Comparison of ENCODE assay signal across 10 mouse cellular contexts in genomic region chr6:49021141-49022012, GRCm38 (mm10). TPM values are rescaled to one million over a fixed set of nuclear protein-coding genes. Genes with fewer than 3 reads are reported as not detected.
A peak's percentile ranks its signal among the peaks of the same experiment; 100 is the strongest.
DNase-seq lines count a peak whose midpoint lies in the region; ATAC-seq and TF ChIP-seq lines count a peak whose summit lies in the region.
"Had no signal": no experiment of that assay in that cellular context is flagged by ENCODE, and none has a peak within 500 bp of the region (broad histone marks: within the 10 kb centered on the region; RNA-seq: fewer than 3 reads in every experiment).

No protein-coding gene starts in this region.

- H3K4me2 ChIP-seq in intestine, embryonic 15.5 days (replicated peaks), result no peak overlapping the region

- H3K36me3 ChIP-seq in intestine, embryonic 15.5 days, result no peaks in the 10 kb centered on the region

- no peak overlapping the region for H3K27ac ChIP-seq in intestine, embryonic 15.5 days

- peak; percentile 30 for DNase-seq in cerebellum, adult 9-11 months
- no peak for DNase-seq in cerebellum, postnatal 4 days (ENCODE audit: low spot score in 2 of 2)
- DNase-seq in brain, embryonic 14.5 days (ENCODE audit: low read depth), result peak; percentile 96
- no peak for DNase-seq in heart, postnatal 36 days
- DNase-seq in heart, adult 8-10 months (ENCODE audit: low spot score), result no peak

- intact Hi-C loops in heart, postnatal 36 days (cut with DNase I), result no loop called here

- peak; percentile 58; the same call in 1 of the 2 replicates for ATAC-seq in intestine, embryonic 15.5 days
- peak; percentile 88 for ATAC-seq in megakaryocyte progenitor cell, adult 5-6 weeks (replicated peaks; ENCODE audit: poor library complexity)
- ATAC-seq in inflammation-experienced regulatory T-cells, adult 6 months, result no peak

- WGBS in intestine, embryonic 15.5 days, result 72% methylated on average over 14 of the region's 14 CpGs

- no peak for TF ChIP-seq POLR2A in brain, embryonic 14.5 days (IDR thresholded peaks at IDR 0.05; ENCODE audit: borderline replicate concordance, extremely low read depth, insufficient read depth, insufficient read length, poor library complexity, severe bottlenecking)

- H3K4me1 ChIP-seq in intestine, embryonic 15.5 days (replicated peaks), result no peaks in the 10 kb centered on the region

- no peaks in the 10 kb centered on the region for H3K9me3 ChIP-seq in intestine, embryonic 15.5 days

- no peaks in the 10 kb centered on the region for H3K27me3 ChIP-seq in intestine, embryonic 15.5 days (replicated peaks)

- no peak overlapping the region for H3K9ac ChIP-seq in intestine, embryonic 15.5 days

- TF ChIP-seq CTCF in brain, embryonic 14.5 days (IDR thresholded peaks at IDR 0.05; ENCODE audit: borderline replicate concordance, extremely low read depth, insufficient read depth, insufficient read length), result no peak

- H3K4me3 ChIP-seq in intestine, embryonic 15.5 days (replicated peaks), result no peak overlapping the region

RNA-seq across cellular contexts. Expression of gene Gpnmb, which starts 15.0 kb away (rescaled TPM):
- 0.44 and 1.3 TPM in 2 replicates for polyA plus RNA-seq in brain, embryonic 14.5 days (2012; rRNA removed)
- polyA plus RNA-seq in intestine, embryonic 15.5 days (2015; fragmentation: Nextera tagmentation; extraction: Ambion mirVana), result 0.13 and 0.20 TPM in 2 replicates
- total RNA-seq in megakaryocyte progenitor cell, adult 5-6 weeks (2015), result 0.32 TPM in 1 of 2 replicates, not detected in the other
- 0.25 TPM in 1 of 2 replicates, not detected in the other for total RNA-seq in megakaryocyte progenitor cell, adult 5-6 weeks (2017)
- under 1 TPM; 0.43 to 0.89 TPM for total RNA-seq in heart, postnatal 36 days (2021)
- polyA plus RNA-seq in inflammation-experienced regulatory T-cells, adult 6 months (2017; shearing (Covaris generic)), result 1 to 10 TPM; 1.2 to 3.5 (median 2.0) TPM
- total RNA-seq in heart, adult 8-10 months (2022), result 1 to 10 TPM in 2 of 4 experiments, under 1 TPM in 2; 0.63 to 1.5 (median 1.1) TPM

RNA-seq across cellular contexts. Expression of gene Svs1, which starts 34.7 kb away (rescaled TPM):
- not detected in 2 replicates for polyA plus RNA-seq in brain, embryonic 14.5 days (2012; rRNA removed)
- polyA plus RNA-seq in intestine, embryonic 15.5 days (2015; fragmentation: Nextera tagmentation; extraction: Ambion mirVana), result not detected in 2 replicates
- not detected in 2 replicates for total RNA-seq in megakaryocyte progenitor cell, adult 5-6 weeks (2015)
- total RNA-seq in megakaryocyte progenitor cell, adult 5-6 weeks (2017), result not detected in 2 replicates
- not detected for total RNA-seq in heart, postnatal 36 days (2021)
- not detected for polyA plus RNA-seq in inflammation-experienced regulatory T-cells, adult 6 months (2017; shearing (Covaris generic))
- not detected for total RNA-seq in heart, adult 8-10 months (2022)
- polyA plus RNA-seq: C2C12; heart, postnatal 0 days had no signal

RNA-seq across cellular contexts. Expression of gene Doxl2, which starts 46.6 kb away (rescaled TPM):
- polyA plus RNA-seq in brain, embryonic 14.5 days (2012; rRNA removed), result not detected in 2 replicates
- not detected in 2 replicates for polyA plus RNA-seq in intestine, embryonic 15.5 days (2015; fragmentation: Nextera tagmentation; extraction: Ambion mirVana)
- not detected in 2 replicates for total RNA-seq in megakaryocyte progenitor cell, adult 5-6 weeks (2015)
- not detected in 2 replicates for total RNA-seq in megakaryocyte progenitor cell, adult 5-6 weeks (2017)
- not detected for total RNA-seq in heart, postnatal 36 days (2021)
- not detected for polyA plus RNA-seq in inflammation-experienced regulatory T-cells, adult 6 months (2017; shearing (Covaris generic))
- total RNA-seq in heart, adult 8-10 months (2022), result not detected
- polyA plus RNA-seq: C2C12; heart, postnatal 0 days had no signal

RNA-seq across cellular contexts. Expression of gene Malsu1, which starts 52.2 kb away (rescaled TPM):
- polyA plus RNA-seq in brain, embryonic 14.5 days (2012; rRNA removed), result 18.6 and 27.7 TPM in 2 replicates
- 66.9 and 78.7 TPM in 2 replicates for polyA plus RNA-seq in intestine, embryonic 15.5 days (2015; fragmentation: Nextera tagmentation; extraction: Ambion mirVana)
- total RNA-seq in megakaryocyte progenitor cell, adult 5-6 weeks (2015), result 35.0 and 48.5 TPM in 2 replicates
- total RNA-seq in megakaryocyte progenitor cell, adult 5-6 weeks (2017), result 25.6 and 37.8 TPM in 2 replicates
- total RNA-seq in heart, postnatal 36 days (2021), result 10 to 100 TPM; 40.9 to 42.7 TPM
- polyA plus RNA-seq in inflammation-experienced regulatory T-cells, adult 6 months (2017; shearing (Covaris generic)), result 10 to 100 TPM; 30.8 to 48.9 (median 42.6) TPM
- total RNA-seq in heart, adult 8-10 months (2022), result 10 to 100 TPM; 23.4 to 39.8 (median 36.9) TPM

Comparison
In these comparisons a context has a peak if more than half of its experiments do, and no peak if none do; other contexts are left out.
1. DNase-seq: peak in cerebellum, adult 9-11 months (single experiment) and brain, embryonic 14.5 days (single experiment); none in cerebellum, postnatal 4 days (0 of 2), heart, postnatal 36 days (0 of 2) and heart, adult 8-10 months (single experiment).